Mouse (Mus musculus): ENCODE measurements around the gene Saxo1. TPM values are rescaled to one million over a fixed set of nuclear protein-coding genes. Genes with fewer than 3 reads are reported as not detected.
A peak's percentile ranks its signal among the peaks of the same experiment; 100 is the strongest.

The Saxo1 gene
- total and polyA plus RNA-seq, 3 experiments: 0.16 TPM; not detected in 2

DNA sequence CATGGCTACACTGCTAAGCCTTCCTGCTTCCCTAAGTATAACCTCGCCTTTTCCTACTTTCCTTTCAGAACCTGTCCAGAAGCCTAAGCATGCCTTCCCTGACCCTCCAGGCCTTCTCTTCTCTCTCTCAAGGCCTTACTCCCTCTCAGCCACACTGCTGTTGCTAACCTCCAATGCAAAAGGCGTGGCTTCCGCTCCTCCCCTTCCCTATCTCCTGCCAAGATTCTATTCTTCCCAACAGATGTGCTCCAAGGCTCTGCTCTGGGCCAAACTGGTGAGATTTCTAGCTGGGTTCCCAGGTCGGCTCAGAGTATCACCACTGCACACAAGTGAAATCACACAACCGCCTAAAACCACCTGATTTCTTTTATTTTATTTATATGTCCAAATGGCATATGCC is 69.0 kb downstream of the Saxo1 start:
- Histone ChIP-seq H3K9ac (ENCODE audit: low read depth, low read length) (no peak overlapping the region), H3K27ac (peak overlapping the region; percentile 1; the same call in 1 of the 2 replicates), H3K4me1 (ENCODE audit: control insufficient read depth, insufficient read depth, low read length) (peaks cover 10% of the 10 kb centered on the region), H3K36me3 (ENCODE audit: control insufficient read depth, insufficient read depth, low read length) (peaks cover 3% of the 10 kb centered on the region; the same call in 1 of the 2 replicates), H3K4me3 (no peak overlapping the region), H3K79me2 (replicated peaks; ENCODE audit: control insufficient read depth, insufficient read depth, low read length) (no peaks in the 10 kb centered on the region), H3K27me3 (ENCODE audit: control insufficient read depth, insufficient read depth, low read length) (no peaks in the 10 kb centered on the region)
- 65% methylated on average over 5 of the region's 5 CpGs for WGBS
- TF ChIP-seq POLR2A (IDR thresholded peaks at IDR 0.05; ENCODE audit: insufficient read depth, low read depth, low read length): no peak
- TF ChIP-seq EP300 (IDR thresholded peaks at IDR 0.05; ENCODE audit: insufficient read depth, low read depth, low read length): no peak
- TF ChIP-seq CTCF (IDR thresholded peaks at IDR 0.05): no peak
- intact Hi-C loops (cut with DNase I): loop anchor here (5.0 kb wide), 3 partner anchors 48 to 152 kb away; no protein-coding TSS in a partner anchor
- peak; percentile 46 to 48 for DNase-seq

- WGBS: 53% methylated on average over 2 of the region's 2 CpGs
- no peak overlapping the region for H3K9ac ChIP-seq (ENCODE audit: low read depth, low read length)
- peaks cover 3% of the 10 kb centered on the region; the same call in 1 of the 2 replicates for H3K36me3 ChIP-seq (ENCODE audit: control insufficient read depth, insufficient read depth, low read length)
- no peaks in the 10 kb centered on the region for H3K79me2 ChIP-seq (replicated peaks; ENCODE audit: control insufficient read depth, insufficient read depth, low read length)
- peak in 1 of 2 experiments; percentile 12 for DNase-seq
- H3K27ac ChIP-seq: peak overlapping the region; percentile 60
- H3K27me3 ChIP-seq (ENCODE audit: control insufficient read depth, insufficient read depth, low read length): no peaks in the 10 kb centered on the region
- peaks cover 10% of the 10 kb centered on the region for H3K4me1 ChIP-seq (ENCODE audit: control insufficient read depth, insufficient read depth, low read length)
- TF ChIP-seq EP300 (IDR thresholded peaks at IDR 0.05; ENCODE audit: insufficient read depth, low read depth, low read length) (no peak), CTCF (IDR thresholded peaks at IDR 0.05) (no peak), POLR2A (IDR thresholded peaks at IDR 0.05; ENCODE audit: insufficient read depth, low read depth, low read length) (no peak)
- H3K4me3 ChIP-seq: no peak overlapping the region
- intact Hi-C loops (cut with DNase I): loop anchor here (5.0 kb wide), 3 partner anchors 50 to 150 kb away; no protein-coding TSS in a partner anchor
Measured at GRCm38 (mm10) chr4:86486901-86487300, 71.2 kb downstream of the Saxo1 start.

- no peak overlapping the region for H3K9ac ChIP-seq (ENCODE audit: low read depth, low read length)
- no peaks in the 10 kb centered on the region for H3K27me3 ChIP-seq (ENCODE audit: control insufficient read depth, insufficient read depth, low read length)
- no peak for TF ChIP-seq EP300 (IDR thresholded peaks at IDR 0.05; ENCODE audit: insufficient read depth, low read depth, low read length)
- no peak for TF ChIP-seq CTCF (IDR thresholded peaks at IDR 0.05)
- TF ChIP-seq POLR2A (IDR thresholded peaks at IDR 0.05; ENCODE audit: insufficient read depth, low read depth, low read length): no peak
- H3K79me2 ChIP-seq (replicated peaks; ENCODE audit: control insufficient read depth, insufficient read depth, low read length): no peaks in the 10 kb centered on the region
- intact Hi-C loops (cut with DNase I): loop anchor here (5.0 kb wide), 3 partner anchors 51 to 149 kb away; no protein-coding TSS in a partner anchor
- H3K4me1 ChIP-seq (ENCODE audit: control insufficient read depth, insufficient read depth, low read length): peaks cover 10% of the 10 kb centered on the region
- peaks cover 3% of the 10 kb centered on the region; the same call in 1 of the 2 replicates for H3K36me3 ChIP-seq (ENCODE audit: control insufficient read depth, insufficient read depth, low read length)
- no peak overlapping the region for H3K4me3 ChIP-seq
- peak in 1 of 2 experiments; percentile 10 for DNase-seq
- peak overlapping the region; percentile 60 for H3K27ac ChIP-seq
- 61% methylated on average over 4 of the region's 4 CpGs for WGBS
Measured at GRCm38 (mm10) chr4:86486491-86486890, 71.6 kb downstream of the Saxo1 start.

DNA sequence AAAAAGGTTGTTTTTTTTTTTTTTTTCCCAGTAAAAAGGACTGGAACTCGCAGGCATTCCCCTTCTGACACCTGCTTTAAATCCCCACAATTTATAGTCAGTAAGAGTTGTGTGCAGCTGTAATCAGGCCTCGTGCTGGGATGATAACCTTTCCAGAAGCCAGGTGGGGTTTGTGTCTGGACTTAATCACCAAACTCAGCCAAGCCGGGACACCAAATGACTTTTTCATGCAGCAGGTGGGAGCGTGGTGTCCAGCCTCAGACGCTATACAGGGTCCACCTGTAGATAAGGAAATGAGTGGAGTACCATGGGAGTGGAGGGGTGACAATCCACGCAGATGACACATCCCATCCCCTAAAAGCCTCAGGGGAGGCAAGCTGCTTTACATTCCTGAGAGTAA is 73.1 kb downstream of the Saxo1 start:
- Histone ChIP-seq H3K27ac (no peak overlapping the region), H3K4me3 (no peak overlapping the region), H3K4me1 (ENCODE audit: control insufficient read depth, insufficient read depth, low read length) (peaks cover 10% of the 10 kb centered on the region), H3K9ac (ENCODE audit: low read depth, low read length) (no peak overlapping the region), H3K36me3 (ENCODE audit: control insufficient read depth, insufficient read depth, low read length) (peaks cover 3% of the 10 kb centered on the region; the same call in 1 of the 2 replicates), H3K79me2 (replicated peaks; ENCODE audit: control insufficient read depth, insufficient read depth, low read length) (no peaks in the 10 kb centered on the region), H3K27me3 (ENCODE audit: control insufficient read depth, insufficient read depth, low read length) (no peaks in the 10 kb centered on the region)
- intact Hi-C loops (cut with DNase I): loop anchor here (5.0 kb wide), 3 partner anchors 52 to 148 kb away; no protein-coding TSS in a partner anchor
- TF ChIP-seq CTCF (IDR thresholded peaks at IDR 0.05) (no peak), EP300 (IDR thresholded peaks at IDR 0.05; ENCODE audit: insufficient read depth, low read depth, low read length) (no peak), POLR2A (IDR thresholded peaks at IDR 0.05; ENCODE audit: insufficient read depth, low read depth, low read length) (no peak)
- WGBS: 60% methylated on average over 6 of the region's 6 CpGs
- no peak for DNase-seq

GRCm38 (mm10) chr4:86483686-86484085 is 74.4 kb downstream of the Saxo1 start:
- no peak overlapping the region for H3K4me3 ChIP-seq
- WGBS: 62% methylated on average over 8 of the region's 8 CpGs
- TF ChIP-seq EP300 (IDR thresholded peaks at IDR 0.05; ENCODE audit: insufficient read depth, low read depth, low read length) (no peak), CTCF (IDR thresholded peaks at IDR 0.05) (no peak), POLR2A (IDR thresholded peaks at IDR 0.05; ENCODE audit: insufficient read depth, low read depth, low read length) (no peak)
- no peak overlapping the region for H3K27ac ChIP-seq
- intact Hi-C loops (cut with DNase I): no loop called here
- no peak overlapping the region for H3K9ac ChIP-seq (ENCODE audit: low read depth, low read length)
- H3K27me3 ChIP-seq (ENCODE audit: control insufficient read depth, insufficient read depth, low read length): no peaks in the 10 kb centered on the region
- H3K79me2 ChIP-seq (replicated peaks; ENCODE audit: control insufficient read depth, insufficient read depth, low read length): no peaks in the 10 kb centered on the region
- H3K36me3 ChIP-seq (ENCODE audit: control insufficient read depth, insufficient read depth, low read length): peaks cover 3% of the 10 kb centered on the region; the same call in 1 of the 2 replicates
- H3K4me1 ChIP-seq (ENCODE audit: control insufficient read depth, insufficient read depth, low read length): peaks cover 6% of the 10 kb centered on the region
- DNase-seq: no peak

- DNase-seq: no peak
- peaks cover 3% of the 10 kb centered on the region; the same call in 1 of the 2 replicates for H3K36me3 ChIP-seq (ENCODE audit: control insufficient read depth, insufficient read depth, low read length)
- H3K79me2 ChIP-seq (replicated peaks; ENCODE audit: control insufficient read depth, insufficient read depth, low read length): no peaks in the 10 kb centered on the region
- no peaks in the 10 kb centered on the region for H3K27me3 ChIP-seq (ENCODE audit: control insufficient read depth, insufficient read depth, low read length)
- no peak overlapping the region for H3K27ac ChIP-seq
- peaks cover 4% of the 10 kb centered on the region for H3K4me1 ChIP-seq (ENCODE audit: control insufficient read depth, insufficient read depth, low read length)
- no peak overlapping the region for H3K4me3 ChIP-seq
- H3K9ac ChIP-seq (ENCODE audit: low read depth, low read length): no peak overlapping the region
- WGBS: 80% methylated on average over 6 of the region's 6 CpGs
- TF ChIP-seq POLR2A (IDR thresholded peaks at IDR 0.05; ENCODE audit: insufficient read depth, low read depth, low read length) (no peak), CTCF (IDR thresholded peaks at IDR 0.05) (no peak), EP300 (IDR thresholded peaks at IDR 0.05; ENCODE audit: insufficient read depth, low read depth, low read length) (no peak)
- intact Hi-C loops (cut with DNase I): no loop called here
Measured at GRCm38 (mm10) chr4:86483013-86483615, 75.0 kb downstream of the Saxo1 start.

Measured in heart, adult 2 months (tissue).